Mouse (Mus musculus): ENCODE data around the gene Wdsub1. TPM values are rescaled to one million over a fixed set of nuclear protein-coding genes. Genes with fewer than 3 reads are reported as not detected.

Gene Wdsub1
- 16.0 and 19.0 TPM in 2 replicates for polyA plus RNA-seq (2012)

GRCm38 (mm10) chr2:59881831-59882741 is at the start of gene Wdsub1:
Wdsub1 (minus strand) TSS chr2:59882591.

